Mouse (Mus musculus) embryonic facial prominence, embryonic 14.5 days (tissue): ENCODE measurements around the gene Runx1. TPM values are rescaled to one million over a fixed set of nuclear protein-coding genes. Genes with fewer than 3 reads are reported as not detected.

ENCODE experiments used
- ATAC-seq: fragments of 200-750 bp; cut with Nextera tagmentation; 2 replicates; pipeline ENCODE4 v1.8.0; 2017; ENCODE audit warnings: low read depth, moderate number of reproducible peaks, moderate TSS enrichment
- DNase-seq: peaks from one replicate; pipeline ENCODE4 v3.0.0-alpha.2; 2015; ENCODE audit warnings: low spot score
- H3K27ac ChIP-seq: fragments of 300-500 bp; sonication (generic); replicated peaks from 2 replicates; pipeline ENCODE4 v1.5.1; 2014; ENCODE audit warnings: low read depth, mild to moderate bottlenecking, low read length, moderate library complexity
- H3K27me3 ChIP-seq: fragments of 300-500 bp; sonication (generic); replicated peaks from 2 replicates; pipeline ENCODE4 v1.6.1; 2014; ENCODE audit warnings: low read length; ENCODE audit not compliant: control insufficient read depth, insufficient read depth
- H3K36me3 ChIP-seq: fragments of 300-500 bp; sonication (generic); 2 replicates; pipeline ENCODE4 v1.6.1; 2014; ENCODE audit warnings: low read length, mixed read lengths; ENCODE audit not compliant: control insufficient read depth, insufficient read depth
- H3K4me1 ChIP-seq: fragments of 300-500 bp; sonication (generic); 2 replicates; pipeline ENCODE4 v1.6.1; 2014; ENCODE audit warnings: antibody characterized with exemption, low read length; ENCODE audit not compliant: control insufficient read depth, insufficient read depth
- H3K4me2 ChIP-seq: fragments of 300-500 bp; sonication (generic); 2 replicates; pipeline ENCODE4 v1.6.1; 2014; ENCODE audit warnings: low read depth, mild to moderate bottlenecking, low read length, moderate library complexity, mixed read lengths
- H3K4me3 ChIP-seq: fragments of 300-500 bp; sonication (generic); 2 replicates; pipeline ENCODE4 v1.5.1; 2014; ENCODE audit warnings: low read depth, mild to moderate bottlenecking, low read length
- H3K9ac ChIP-seq: fragments of 300-500 bp; sonication (generic); 2 replicates; pipeline ENCODE4 v1.6.1; 2014; ENCODE audit warnings: low read depth, mild to moderate bottlenecking, low read length, moderate library complexity, mixed read lengths
- H3K9me3 ChIP-seq: fragments of 300-500 bp; sonication (generic); 2 replicates; pipeline ENCODE4 v1.6.1; 2016; ENCODE audit warnings: low read length; ENCODE audit not compliant: control insufficient read depth
- WGBS: fragments of 180-500 bp; shearing (Covaris S2); extraction: QIAGEN DNeasy Blood & Tissue Kit; methylation state at CpG from one replicate; pipeline ENCODE4 v1.1.7; 2014; 5-methylcytosine and 5-hydroxymethylcytosine counted together
- polyA plus RNA-seq: library from polyadenylated mRNA; unstranded; fragments of >200 nt; fragmentation: Nextera tagmentation; extraction: Ambion mirVana; gene quantifications from 2 replicates; pipeline ENCODE4 v1.2.1, GENCODE M21; 2014

The Runx1 gene
- polyA plus RNA-seq, 1 experiment from 2014 or later = 13.7 TPM

GRCm38 (mm10) chr16:92608180-92608960, 217.6 kb downstream of the Runx1 start:
- H3K4me3 ChIP-seq = no peak overlapping the region
- peaks cover 20% of the 10 kb centered on the region for H3K4me1 ChIP-seq
- DNase-seq (peak; percentile 48), ATAC-seq (no peak; the same call in 1 of the 2 replicates)
- H3K4me2 ChIP-seq = no peak overlapping the region
- no peaks in the 10 kb centered on the region for H3K27me3 ChIP-seq
- H3K9ac ChIP-seq = no peak overlapping the region
- whole genome bisulfite sequencing = 44% methylated on average over 14 of the region's 14 CpGs
- no peaks in the 10 kb centered on the region for H3K9me3 ChIP-seq
- H3K36me3 ChIP-seq = peaks cover 7% of the 10 kb centered on the region; the same call in 1 of the 2 replicates
- H3K27ac ChIP-seq = no peak overlapping the region

- ATAC-seq = no peak
- H3K4me2 ChIP-seq = no peak overlapping the region
Measured at GRCm38 (mm10) chr16:92606491-92606965, 219.4 kb downstream of the Runx1 start.

GRCm38 (mm10) chr16:92605606-92606490, 220.1 kb downstream of the Runx1 start:
- H3K4me2 ChIP-seq = peak overlapping the region; percentile 58
- peak overlapping the region; percentile 50 for H3K9ac ChIP-seq
- H3K27ac ChIP-seq = no peak overlapping the region
- no peaks in the 10 kb centered on the region for H3K9me3 ChIP-seq
- DNase-seq (no peak), ATAC-seq (0 out of 2 replicates have a peak, but pooled peaks have one; percentile 13)
- H3K4me3 ChIP-seq = peak overlapping the region; percentile 38
- 15% methylated on average over 42 of the region's 64 CpGs for WGBS
- H3K4me1 ChIP-seq = peaks cover 20% of the 10 kb centered on the region
- H3K36me3 ChIP-seq = no peaks in the 10 kb centered on the region
- H3K27me3 ChIP-seq = no peaks in the 10 kb centered on the region

More at GRCm38 (mm10) chr16:92606491-92606965, 219.4 kb downstream of the Runx1 start:
- 92% methylated on average over 6 of the region's 7 CpGs for WGBS
- Histone ChIP-seq H3K36me3 (no peaks in the 10 kb centered on the region), H3K27me3 (no peaks in the 10 kb centered on the region), H3K9ac (no peak overlapping the region), H3K27ac (no peak overlapping the region), H3K9me3 (no peaks in the 10 kb centered on the region), H3K4me1 (peaks cover 20% of the 10 kb centered on the region), H3K4me3 (no peak overlapping the region)
- DNase-seq = no peak

- no peak for ATAC-seq
- 0 out of 2 replicates have a peak, but pooled peaks cover 5% of the 10 kb centered on the region for H3K27me3 ChIP-seq
- DNase-seq = no peak
- H3K4me2 ChIP-seq = no peak overlapping the region
- no peak overlapping the region for H3K4me3 ChIP-seq
- H3K4me1 ChIP-seq = peaks cover 15% of the 10 kb centered on the region
- no peak overlapping the region for H3K27ac ChIP-seq
- no peaks in the 10 kb centered on the region for H3K9me3 ChIP-seq
- H3K36me3 ChIP-seq = no peaks in the 10 kb centered on the region
- no peak overlapping the region for H3K9ac ChIP-seq
- WGBS = 62% methylated on average over 11 of the region's 11 CpGs
Measured at GRCm38 (mm10) chr16:92602504-92602903, 223.4 kb downstream of the Runx1 start.

- Histone ChIP-seq H3K4me2 (no peak overlapping the region), H3K36me3 (no peaks in the 10 kb centered on the region), H3K4me1 (peaks cover 15% of the 10 kb centered on the region), H3K9ac (no peak overlapping the region), H3K27me3 (0 out of 2 replicates have a peak, but pooled peaks cover 5% of the 10 kb centered on the region), H3K9me3 (no peaks in the 10 kb centered on the region), H3K4me3 (no peak overlapping the region), H3K27ac (no peak overlapping the region)
- 77% methylated on average over 9 of the region's 9 CpGs for WGBS
- ATAC-seq (no peak), DNase-seq (no peak)
Measured at GRCm38 (mm10) chr16:92601270-92601826, 224.6 kb downstream of the Runx1 start.

GRCm38 (mm10) chr16:92599451-92599850, 226.5 kb downstream of the Runx1 start:
- Histone ChIP-seq H3K9ac (no peak overlapping the region), H3K27ac (no peak overlapping the region), H3K9me3 (no peaks in the 10 kb centered on the region), H3K4me2 (no peak overlapping the region), H3K36me3 (no peaks in the 10 kb centered on the region), H3K4me3 (no peak overlapping the region), H3K27me3 (0 out of 2 replicates have a peak, but pooled peaks cover 5% of the 10 kb centered on the region), H3K4me1 (peaks cover 6% of the 10 kb centered on the region)
- ATAC-seq (no peak), DNase-seq (no peak)
- WGBS = 60% methylated on average over 11 of the region's 11 CpGs

GRCm38 (mm10) chr16:92597655-92598054, 228.3 kb downstream of the Runx1 start:
- ATAC-seq = no peak
- Histone ChIP-seq H3K9me3 (no peaks in the 10 kb centered on the region), H3K9ac (peak overlapping the region; percentile 46; the same call in 1 of the 2 replicates), H3K27ac (no peak overlapping the region), H3K36me3 (no peaks in the 10 kb centered on the region), H3K27me3 (0 out of 2 replicates have a peak, but pooled peaks cover 5% of the 10 kb centered on the region), H3K4me2 (0 out of 2 replicates have a peak overlapping the region, but pooled peaks have one; percentile 12), H3K4me1 (peaks cover 6% of the 10 kb centered on the region), H3K4me3 (no peak overlapping the region)
- 49% methylated on average over 11 of the region's 11 CpGs for WGBS
- peak; percentile 16 for DNase-seq

- H3K27me3 ChIP-seq = no peaks in the 10 kb centered on the region
- no peaks in the 10 kb centered on the region for H3K36me3 ChIP-seq
- ATAC-seq (0 out of 2 replicates have a peak, but pooled peaks have one; percentile 9), DNase-seq (no peak)
- no peaks in the 10 kb centered on the region; the same call in 1 of the 2 replicates for H3K4me1 ChIP-seq
- H3K4me2 ChIP-seq = no peak overlapping the region
- no peak overlapping the region for H3K4me3 ChIP-seq
- no peak overlapping the region for H3K9ac ChIP-seq
- H3K9me3 ChIP-seq = no peaks in the 10 kb centered on the region
- WGBS = 42% methylated on average over 6 of the region's 6 CpGs
- no peak overlapping the region for H3K27ac ChIP-seq
Measured at GRCm38 (mm10) chr16:92592207-92592606, 233.7 kb downstream of the Runx1 start.
